Mouse (Mus musculus) retina, postnatal 1 day (tissue): ENCODE data around the gene Tfap2e.

ENCODE experiments used
- DNase-seq: peaks from one replicate; pipeline ENCODE4 v3.0.0-alpha.2; 2012

Tfap2e gene

GRCm38 (mm10) chr4:126689457-126689856 is 46.6 kb downstream of the Tfap2e start:
- DNase-seq = no peak

- DNase-seq = no peak
These were observed 53.0 kb downstream of the Tfap2e start for GRCm38 (mm10) chr4:126683084-126683483.

DNA sequence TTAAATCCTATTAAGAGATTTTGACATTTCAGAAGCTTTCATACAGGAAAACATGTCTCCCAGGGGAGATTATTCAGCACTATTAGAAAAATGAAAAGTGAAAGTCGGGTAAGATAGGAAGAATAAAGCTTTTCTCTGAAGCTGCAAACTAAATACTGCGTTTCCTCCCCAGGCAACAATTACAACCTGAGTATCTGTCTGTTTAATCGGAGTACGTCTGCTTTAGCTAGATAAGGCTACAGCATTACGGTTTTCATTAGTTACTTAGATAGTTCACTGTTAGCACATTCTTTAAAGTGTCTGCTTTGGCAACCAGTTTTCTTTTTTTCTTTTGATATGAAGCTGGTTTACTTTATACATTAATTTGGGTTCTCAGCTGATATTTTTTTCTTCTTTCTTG is 53.7 kb downstream of the Tfap2e start:
- DNase-seq = no peak

GRCm38 (mm10) chr4:126677054-126678003 is 58.7 kb downstream of the Tfap2e start, which contains the start of gene Psmb2:
Psmb2 (plus strand) TSS chr4:126677630.
- peak; percentile 98 for DNase-seq

- no peak for DNase-seq
These were observed 69.0 kb downstream of the Tfap2e start for GRCm38 (mm10) chr4:126667075-126667474.
